Mouse (Mus musculus) adrenal gland, postnatal 4 days (tissue): ENCODE measurements around the gene Mms19. TPM values are rescaled to one million over a fixed set of nuclear protein-coding genes. Genes with fewer than 3 reads are reported as not detected.

Experiments
- DNase-seq, 2 experiments: peaks; one replicate each; pipeline ENCODE4 v3.0.0; 2021 to 2022; ENCODE audit warnings: low spot score in 2 of 2, mixed read lengths in 2 of 2
- total RNA-seq, 2 experiments: library from RNA; stranded (reverse); gene quantifications; 2 replicates each; pipeline ENCODE4 v1.2.3; 2021

Mms19 gene
- total RNA-seq, 2 experiments from 2014 or later, result 34.3 to 44.5 TPM

DNA sequence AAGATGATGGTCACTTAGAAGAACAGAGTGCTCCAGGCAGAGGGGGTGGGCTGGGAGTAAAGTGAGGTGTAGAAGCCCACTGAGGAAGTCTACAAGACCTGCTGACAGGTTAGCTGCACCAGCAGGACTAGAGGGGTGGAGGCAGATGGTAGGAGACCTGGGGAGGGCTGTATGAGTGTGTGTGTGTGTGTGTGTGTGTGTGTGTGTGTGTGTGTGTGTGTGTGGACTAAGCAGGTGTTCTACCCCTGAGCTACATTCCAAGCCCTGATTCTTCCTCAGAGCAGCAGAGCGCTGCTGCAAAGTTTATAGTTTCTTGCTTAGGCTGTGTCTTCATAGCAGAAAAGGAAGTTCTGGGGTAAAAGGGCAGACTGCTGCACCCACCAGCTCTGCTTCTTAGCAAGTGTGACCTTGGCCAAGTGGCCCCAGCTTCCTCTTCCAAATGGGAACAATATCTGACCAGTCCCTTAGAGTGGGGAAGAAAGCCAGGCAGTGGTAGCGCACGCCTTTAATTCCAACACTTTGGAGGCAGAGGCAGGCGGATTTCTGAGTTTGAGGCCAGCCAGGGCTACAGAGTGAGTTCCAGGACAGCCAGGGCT is 18.8 kb upstream of the Mms19 start:
- no peak for DNase-seq

DNA sequence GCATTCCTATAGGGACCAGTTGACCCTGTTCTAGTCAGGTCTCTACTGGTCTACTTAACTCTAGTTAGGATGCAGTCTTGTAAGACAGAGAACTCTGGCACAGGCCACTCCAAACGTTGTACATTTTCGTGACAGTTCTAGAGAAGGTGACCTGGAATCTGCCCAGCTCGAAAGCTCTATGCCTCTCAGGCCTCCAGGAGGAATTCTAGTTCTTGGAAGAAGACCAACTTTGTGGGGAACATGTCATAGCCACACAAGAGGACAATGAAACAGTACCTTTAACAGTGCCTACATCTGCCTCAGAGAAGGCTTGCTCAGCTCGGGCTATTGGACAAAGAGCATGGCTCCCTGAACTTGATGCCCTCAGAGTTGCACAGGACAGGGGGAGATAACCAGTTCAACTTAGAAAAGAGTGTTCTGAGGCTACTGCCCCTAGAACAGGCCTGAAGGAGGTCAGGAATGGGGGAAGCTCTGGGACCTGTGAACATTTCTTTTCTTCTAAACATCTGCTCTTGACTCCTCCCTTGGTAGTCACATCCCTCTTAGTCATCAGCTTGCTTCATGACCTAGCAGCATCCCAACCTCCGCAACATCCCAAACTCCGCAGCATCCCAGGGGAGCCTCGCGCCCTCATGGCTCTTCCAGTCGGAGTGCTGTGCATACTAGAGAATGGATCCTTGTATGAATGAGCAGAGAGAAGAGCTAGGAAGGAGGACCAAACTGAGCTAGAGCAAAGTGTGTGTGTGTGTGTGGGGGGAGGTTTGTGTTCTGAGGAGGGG is 18.0 kb upstream of the Mms19 start:
- DNase-seq, result no peak

DNA sequence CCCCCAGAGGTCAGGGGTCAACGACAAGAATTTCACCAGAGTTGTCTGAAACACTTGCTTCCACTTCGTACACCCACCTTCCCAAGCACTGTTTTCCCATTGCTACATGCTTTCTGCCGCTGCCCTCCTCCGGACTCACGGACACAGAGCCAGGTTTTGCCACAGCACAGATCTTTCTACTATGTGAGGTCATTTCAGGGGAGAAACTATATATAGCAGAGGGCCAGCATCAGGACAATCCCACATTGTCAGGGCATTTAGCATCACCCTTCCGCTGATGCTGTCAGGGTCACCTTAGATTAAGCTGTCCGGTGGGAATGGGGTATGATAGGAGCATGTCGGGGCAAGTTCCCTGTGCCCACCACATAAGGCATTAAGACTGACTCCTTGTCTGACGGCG is 16.1 kb upstream of the Mms19 start:
- no peak for DNase-seq

DNA sequence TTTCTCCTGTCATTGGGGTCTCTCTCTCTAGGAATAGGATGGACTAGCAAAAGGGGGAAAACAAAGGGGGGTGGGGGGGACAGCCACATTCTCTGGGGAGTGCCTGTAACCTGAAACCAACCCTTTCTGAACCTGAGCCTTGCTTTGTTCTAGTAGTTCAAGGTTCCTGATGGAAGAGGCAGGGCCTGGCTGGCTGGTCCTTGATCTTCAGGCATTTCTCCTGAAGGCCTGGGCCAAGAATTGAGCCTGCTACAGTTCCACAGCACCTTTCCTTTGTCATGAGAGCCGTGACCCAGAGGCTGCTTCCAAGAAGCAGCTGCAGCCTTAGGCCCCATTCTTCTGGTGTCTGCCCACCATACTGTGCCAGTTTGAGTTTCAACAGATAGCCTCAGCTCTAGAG is 14.5 kb upstream of the Mms19 start:
- no peak for DNase-seq

DNA sequence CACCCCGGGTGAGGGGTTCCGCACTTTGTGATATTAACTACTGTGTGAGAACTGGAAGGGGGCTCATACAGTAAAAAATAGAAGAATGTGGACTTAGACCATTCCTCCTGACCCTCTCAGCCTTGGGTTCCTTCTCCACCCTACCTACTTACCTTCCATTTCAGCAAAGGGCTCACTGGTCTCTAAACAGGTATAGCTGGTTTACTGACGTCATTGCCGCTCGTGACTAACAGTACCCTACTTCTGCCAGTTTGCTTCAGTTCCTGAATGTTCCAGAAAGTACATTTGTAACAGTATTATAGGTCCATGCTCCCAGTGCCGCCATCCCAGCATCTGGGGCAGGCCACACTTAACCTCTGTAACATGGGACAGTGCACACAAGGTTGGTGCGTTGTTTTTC is 13.1 kb upstream of the Mms19 start:
- DNase-seq, result no peak

DNA sequence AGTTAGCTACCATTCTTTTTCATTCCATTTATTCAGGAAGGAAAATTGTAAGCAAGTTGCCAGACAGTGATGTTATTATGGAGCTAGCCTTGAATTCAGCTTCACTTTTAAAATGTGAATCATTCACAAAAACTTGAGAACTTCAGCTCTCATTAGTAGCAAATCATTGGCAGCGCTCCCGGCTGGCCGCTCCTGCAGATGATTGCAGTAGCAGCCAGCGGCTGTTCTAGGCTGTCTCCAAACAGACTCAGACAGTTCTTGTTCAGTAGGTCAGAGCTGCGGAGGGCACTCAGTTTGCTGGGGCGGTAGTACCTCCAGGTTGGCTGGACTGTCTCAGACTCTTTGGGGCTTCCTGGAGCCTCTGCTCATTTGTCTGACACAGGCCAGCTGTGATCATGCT is 12.5 kb upstream of the Mms19 start:
- DNase-seq, result peak; percentile 24 to 52

DNA sequence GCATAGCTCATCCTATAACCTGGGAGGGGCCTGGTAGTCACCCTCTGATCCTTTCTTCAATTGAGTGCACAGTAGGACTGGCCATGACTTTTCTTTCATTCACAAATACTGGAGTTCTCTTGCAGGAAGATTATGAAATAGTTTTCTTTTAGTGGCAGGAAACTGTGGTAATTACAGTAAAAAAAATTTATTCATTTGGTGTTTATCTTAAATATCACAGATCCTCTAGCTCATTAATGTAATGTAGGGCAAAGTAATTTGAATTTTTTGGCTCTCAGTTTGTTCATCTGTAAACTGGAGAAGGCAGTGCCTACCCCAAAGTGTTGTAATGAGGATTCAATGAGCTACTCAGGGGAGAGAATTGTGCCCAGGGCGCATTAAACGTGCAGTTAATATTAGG is 12.0 kb upstream of the Mms19 start:
- no peak for DNase-seq

DNA sequence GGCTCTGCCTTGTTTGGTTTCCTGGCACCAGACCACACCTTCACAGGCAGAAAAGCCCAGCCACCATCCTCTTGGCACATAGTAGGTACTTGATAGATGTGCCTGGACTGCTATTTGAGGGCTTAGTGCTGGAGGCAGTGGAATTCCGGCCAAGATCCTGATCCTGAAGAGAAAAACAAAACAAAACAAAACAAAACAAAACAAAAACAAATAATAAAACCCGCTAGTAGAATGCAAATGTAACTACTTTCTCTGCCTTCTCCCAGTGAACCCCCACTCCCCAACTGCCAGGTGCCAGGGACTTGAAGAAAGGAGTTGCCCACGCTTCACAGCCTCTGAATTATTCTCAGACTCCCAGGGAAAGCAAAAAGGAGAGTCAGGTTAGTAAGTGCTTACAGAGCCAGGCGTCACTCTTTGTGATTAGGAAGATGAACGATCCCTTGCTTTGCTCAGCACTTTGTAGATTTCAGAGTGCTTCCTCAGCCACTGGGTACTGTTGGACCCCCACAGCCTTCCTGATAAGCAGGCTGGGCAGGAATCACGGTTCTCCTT is 11.0 kb upstream of the Mms19 start:
- no peak for DNase-seq

DNA sequence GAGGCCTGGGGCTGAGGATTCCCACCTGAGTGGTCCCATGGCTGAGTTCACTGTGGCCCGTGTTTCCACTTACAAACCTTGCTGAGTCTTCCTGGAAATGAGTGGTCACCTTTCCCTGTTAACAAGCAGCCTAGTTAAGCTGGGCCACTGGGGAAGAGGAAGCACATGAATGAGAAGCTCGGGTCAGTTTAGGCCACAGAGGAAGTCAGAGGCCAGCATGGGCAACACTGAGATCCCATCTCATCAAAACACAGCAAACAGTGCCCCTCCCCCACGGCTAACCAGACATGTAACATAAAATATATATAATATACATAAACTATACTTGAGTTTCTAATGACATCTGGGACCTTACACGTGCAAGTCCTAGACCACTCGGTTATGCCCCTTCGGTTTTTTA is 8.9 kb upstream of the Mms19 start:
- DNase-seq, result no peak

DNA sequence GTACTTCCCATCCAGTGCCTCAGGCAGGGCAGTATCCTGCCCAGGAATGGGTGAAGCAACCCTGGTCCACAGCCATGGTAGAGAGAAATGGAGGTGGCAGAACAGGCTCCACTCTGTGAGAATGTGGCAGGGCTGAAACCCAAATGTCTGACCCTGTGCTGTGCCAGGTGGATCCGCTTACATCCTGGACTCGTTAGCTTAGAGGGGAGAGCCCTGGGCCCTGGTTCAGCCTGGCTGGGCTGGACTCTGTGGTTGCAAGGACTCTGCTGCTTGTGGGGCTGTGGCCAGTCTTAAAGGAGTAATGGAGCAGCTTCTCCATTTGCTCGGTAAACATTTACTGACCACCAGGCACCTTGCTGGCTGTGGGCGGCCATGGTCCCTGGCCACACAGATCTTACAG is 6.2 kb upstream of the Mms19 start:
- no peak for DNase-seq

DNA sequence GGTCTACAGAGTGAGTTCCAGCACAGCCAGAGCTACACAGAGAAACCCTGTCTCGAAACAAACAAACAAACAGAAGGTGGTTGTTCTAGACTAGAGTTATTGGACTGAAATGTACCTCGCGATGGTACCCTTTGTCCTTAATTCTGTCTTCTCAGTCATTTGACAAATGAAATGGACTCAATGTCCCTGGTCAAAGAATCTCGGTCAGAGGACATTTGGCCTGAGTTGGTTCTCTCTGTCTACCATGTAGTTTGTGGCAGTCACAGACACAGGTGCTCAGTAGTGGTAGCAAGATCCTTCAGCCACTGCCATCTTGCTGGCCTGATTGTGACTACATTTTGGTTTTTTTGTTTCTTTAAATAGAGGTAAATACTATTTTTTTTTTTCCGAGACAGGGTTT is 5.0 kb upstream of the Mms19 start:
- DNase-seq, result no peak

DNA sequence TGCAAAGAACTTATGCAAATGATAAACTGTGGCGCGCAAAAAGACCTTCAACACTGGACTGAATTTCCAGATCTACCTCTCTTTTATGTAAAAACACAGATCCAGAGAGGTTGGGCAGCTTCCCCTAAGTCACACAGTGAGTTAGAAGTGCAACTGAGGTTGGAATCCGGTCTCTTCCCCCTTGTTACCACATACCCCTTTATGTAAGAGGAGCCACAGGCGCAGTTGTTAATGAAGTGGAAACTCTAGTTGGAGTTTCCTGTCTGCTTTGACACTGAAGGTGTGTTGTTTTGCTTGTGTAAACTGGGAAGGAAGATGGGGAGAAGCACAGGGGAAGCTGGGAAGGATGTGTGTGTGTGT is 1.8 kb upstream of the Mms19 start:
- DNase-seq, result no peak

DNA sequence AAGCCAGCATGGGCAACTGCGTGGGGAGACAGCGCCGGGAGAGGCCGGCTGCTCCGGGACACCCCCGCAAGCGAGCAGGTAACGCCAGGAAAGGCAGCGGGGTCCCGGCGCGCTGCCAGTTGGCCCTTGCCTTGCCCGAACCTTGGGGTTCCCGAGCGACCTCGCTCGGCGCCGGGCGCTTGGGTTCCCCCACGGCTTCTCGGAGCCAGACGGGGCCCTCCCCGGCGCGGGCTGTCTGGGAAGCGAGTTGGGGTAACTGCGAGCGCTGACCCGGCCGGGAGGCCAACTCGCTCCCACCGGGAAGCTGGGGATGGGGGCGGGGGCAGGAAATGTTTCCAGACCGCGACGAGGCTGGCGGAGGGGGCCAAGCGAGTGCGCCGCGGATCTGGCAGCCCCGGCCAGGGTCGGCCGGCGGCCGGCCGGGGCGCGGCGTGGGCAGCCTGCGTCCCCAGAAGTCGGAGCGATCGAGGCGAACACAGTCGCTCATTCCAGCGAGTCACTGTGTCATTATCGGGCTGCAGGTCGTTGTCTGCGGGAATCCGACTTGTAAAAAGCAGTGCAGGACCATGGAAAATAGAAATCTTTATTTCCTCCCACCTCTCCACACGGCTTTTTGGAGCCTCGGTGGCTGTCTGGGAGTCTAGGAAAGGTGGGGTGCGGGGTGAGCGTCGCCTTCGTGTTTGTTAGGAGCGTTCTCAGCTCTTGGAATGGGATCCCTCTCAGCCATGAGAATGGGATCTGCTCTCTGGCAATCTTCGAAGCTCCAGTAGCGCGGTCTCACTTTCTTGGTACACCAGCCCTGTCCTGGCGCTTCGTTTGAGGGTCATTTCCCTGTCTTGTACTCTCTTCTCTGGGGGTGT is 1.2 kb upstream of the Mms19 start:
- peak; percentile 43 to 53 for DNase-seq

DNA sequence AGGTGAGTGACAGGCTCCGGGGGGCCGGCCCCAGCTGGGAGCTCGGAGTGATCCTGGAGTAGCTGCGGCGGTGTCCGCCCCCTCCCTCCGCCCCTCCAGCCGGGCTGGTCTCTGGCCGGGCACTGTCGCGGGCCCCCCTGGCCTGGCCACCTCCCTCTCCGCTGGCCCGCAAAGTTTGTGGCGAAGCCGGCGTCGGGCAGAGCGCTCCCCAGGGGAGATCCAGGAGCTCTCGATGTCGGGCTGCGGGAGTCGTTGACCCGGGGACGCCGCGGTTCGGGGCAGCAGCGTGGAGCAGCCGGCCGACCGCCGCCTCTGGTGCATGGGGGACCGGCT is 604 bp upstream of the Mms19 start, which contains the start of gene Ubtd1:
Gene Ubtd1 (plus strand): TSS at position 169 of the 333 bp plus-strand sequence.
- DNase-seq, result no peak

DNA sequence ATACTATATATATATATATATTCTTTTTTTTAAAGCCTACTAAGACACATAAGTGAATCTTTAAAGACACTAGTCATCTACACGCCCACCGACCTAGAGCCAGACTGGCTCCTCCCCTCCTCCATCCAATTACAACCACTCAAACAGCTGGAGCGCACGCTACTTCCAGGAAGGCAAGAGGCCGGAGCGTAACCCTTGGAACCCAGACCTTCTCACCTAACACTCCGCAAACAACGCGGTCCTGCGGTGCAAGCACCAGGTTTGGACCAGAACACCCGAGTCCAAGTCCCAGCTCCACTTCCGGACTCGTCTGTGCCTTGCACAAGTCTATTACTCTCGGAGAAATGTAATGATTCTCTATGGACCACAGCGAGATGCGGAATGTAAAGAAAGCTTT is 537 bp downstream of the Mms19 start:
- no peak for DNase-seq

DNA sequence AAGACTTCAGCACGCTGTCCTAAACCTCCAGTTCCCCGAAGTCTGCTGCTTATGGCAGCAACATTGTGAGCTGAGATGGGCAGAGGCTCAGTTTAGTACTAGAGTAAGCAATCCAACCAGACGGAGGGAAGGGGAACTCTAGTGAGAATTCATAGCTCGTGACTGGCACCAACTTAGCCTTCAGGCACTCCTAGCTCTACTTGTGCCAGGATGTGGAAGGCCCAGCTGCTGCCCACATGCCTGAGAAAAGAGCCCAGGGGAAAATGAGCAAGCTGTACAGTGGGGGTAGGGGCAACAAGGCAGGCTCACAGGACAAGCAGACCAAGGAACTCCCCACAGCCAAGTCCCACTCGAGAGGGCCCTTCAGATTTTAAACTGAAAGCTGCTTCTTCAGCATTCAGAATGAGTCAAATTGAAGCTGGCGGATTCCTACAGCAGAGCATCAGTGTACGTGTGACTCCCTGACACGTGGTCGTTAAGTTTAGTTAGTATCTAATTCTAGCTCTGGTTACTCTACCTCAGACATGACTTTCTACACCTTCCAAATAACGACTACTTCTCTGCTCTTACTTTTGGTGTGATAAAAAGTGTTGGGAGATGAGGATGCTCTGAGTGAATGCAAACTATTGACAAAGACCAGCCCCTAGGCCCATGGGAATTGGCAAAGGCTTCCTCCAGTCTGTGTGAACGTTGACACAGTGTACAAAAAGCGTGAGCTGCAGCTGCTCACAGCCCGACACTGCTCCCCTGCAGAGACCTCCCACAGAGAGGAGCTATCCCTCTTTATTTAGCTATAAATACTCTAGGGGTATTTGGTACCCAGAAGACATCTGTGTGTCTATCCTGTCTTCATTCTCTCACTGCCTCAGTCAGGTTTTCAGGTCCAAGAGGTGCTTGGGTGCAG is 6.8 kb downstream of the Mms19 start:
- DNase-seq, result no peak

DNA sequence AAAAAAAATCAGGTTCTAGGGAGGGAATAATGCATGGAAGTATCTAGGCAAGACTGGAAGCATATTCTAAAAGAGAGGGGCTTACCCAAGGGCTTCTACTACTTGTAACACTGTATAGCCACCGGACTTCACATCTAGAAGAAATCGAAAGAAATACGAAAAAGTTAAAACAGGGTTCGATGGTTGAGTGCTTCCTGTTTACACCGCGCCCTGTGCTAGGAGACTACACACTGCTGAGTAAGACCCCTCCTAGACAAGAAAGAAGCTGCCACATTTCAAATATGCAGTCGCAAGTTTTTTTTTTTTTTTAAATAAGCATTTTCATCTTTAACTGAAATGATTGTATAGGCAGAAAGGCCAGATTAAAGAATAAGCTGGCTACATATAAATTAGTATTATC is 11.3 kb downstream of the Mms19 start:
- no peak for DNase-seq

DNA sequence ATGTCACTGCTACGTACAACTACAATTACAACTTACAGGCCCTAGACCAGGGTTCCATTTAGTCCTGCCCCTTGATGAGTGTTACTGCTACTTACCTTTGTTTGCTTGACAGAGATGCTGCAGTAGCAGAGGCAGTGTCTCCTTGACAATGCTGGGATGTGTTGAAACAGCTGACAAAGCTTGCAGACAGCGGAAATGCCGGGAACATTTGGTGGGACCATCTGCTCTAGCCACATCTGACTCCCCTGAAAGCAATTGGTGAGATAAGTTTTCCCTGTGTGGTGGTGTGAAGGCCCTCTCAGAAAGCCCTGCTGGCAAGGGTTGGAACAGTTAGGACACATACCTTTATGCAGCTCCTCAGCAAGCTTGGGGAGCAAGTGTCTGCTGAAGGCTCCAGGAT is 27.4 kb downstream of the Mms19 start:
- no peak for DNase-seq

DNA sequence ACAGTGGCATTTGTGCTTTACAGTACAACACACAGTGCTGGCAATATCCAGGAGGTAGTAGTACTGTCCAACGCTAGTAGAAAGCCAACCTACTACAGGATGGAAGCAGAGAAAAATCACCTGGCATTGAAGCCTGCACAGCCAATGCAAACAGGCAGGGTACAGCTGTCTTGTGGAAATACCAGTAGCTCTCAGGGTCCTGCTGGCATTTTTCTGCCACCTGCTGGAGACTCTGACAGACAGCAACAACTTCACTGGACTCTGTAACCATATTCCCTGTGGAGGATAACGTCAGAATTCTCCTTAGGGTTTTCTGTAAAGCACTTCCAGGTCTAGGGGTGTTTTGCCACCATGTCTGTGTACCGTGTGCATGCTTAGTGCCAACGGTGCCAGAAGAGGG is 28.7 kb downstream of the Mms19 start:
- no peak for DNase-seq

DNA sequence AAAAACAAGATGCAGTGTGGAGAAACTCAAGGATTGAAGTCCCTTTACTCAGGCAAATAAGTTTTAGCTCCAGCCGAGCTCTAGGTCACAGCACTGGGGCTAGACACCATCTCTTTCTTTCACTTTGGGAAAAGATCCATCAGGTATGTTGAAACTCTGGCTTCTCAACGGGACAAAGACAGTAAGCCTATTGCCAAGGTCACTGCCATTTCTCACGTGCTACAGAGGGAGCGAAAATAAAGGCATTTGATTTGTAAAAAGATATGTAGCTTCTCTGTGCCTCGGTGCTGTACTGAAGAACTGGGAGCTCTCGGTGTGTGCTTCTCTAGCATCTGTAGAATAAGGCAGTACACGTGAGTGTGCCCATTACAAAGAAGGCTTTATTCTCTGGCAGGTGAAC is 37.1 kb downstream of the Mms19 start:
- no peak for DNase-seq

DNA sequence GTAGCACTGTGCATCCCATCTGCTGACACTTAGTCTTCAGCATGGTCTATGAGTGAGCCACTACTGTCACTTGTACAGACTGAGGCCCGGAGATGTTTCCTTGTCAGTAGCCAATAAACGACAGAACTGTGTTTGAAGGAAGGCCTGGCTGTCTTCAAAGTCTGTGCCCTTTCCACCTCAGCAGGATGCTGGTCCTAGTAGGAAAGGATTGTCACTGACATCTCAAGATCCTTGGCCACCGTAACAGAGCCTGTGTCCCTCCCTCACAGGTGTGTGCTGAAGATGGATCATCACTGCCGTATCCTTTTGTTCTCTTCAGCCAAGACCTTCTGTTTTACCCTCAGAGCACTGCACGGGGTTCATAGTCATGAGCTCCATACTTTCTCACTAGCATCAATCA is 42.4 kb downstream of the Mms19 start:
- no peak for DNase-seq
